Mouse (Mus musculus): ENCODE results near the gene Usp36. TPM values are rescaled to one million over a fixed set of nuclear protein-coding genes. Genes with fewer than 3 reads are reported as not detected.
"Not testable (repeated sequence)": the region's sequence is repeated elsewhere in the genome, so short reads cannot be mapped to it uniquely, and the experiment has no call there.

Usp36 gene
- total RNA-seq (2021) = 10 to 100 TPM; 11.9 to 12.8 TPM
- long read RNA-seq, experiment 1, full-length matches to known transcripts = 1 of 3 reads
- long read RNA-seq, experiment 1, partial matches to known transcripts = 0 of 3 reads
- long read RNA-seq, experiment 1, other reads (novel, unspliced or antisense) = 2 of 3 reads
- long read RNA-seq, experiment 2, partial matches to known transcripts = 1 of 2 reads
- long read RNA-seq, experiment 2, other reads (novel, unspliced or antisense) = 1 of 2 reads

- DNase-seq = peak; percentile 100
Measured at GRCm38 (mm10) chr11:118289999-118290889, at the start of gene Usp36. TSS of gene Usp36 (minus strand) at chr11:118290244.

DNA sequence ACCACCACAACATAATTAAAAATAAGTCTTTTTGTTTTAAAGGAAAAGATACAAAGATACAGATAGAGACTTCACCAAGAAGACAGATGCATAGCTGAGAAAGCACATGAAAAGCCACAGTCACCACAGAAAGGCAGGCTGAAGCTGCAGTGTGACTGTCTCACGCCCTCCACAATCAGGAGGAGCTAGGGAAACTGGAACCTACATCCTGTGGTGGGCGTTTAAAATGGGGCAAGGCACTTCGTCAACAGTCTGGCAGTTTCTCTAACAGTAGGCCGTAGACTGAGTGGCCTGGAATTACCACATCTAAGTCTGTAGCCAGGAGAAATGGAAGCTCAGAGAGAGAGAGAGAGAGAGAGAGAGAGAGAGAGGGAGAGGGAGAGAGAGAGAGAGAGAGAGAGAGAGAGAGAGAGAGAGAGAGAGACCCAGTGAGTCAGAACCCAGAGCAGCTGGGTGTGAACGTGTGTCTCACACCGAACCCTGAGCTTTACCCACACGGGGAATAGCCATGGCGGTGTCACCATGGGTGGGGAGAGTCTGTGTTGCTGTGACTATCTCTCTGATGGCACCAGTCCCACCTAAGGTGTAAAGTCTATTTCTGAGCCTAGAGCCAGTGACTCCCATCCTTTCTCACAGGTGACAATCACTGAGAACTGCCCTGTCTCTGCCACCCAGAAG, 47.6 kb upstream of the Usp36 start:
- DNase-seq = no peak

DNA sequence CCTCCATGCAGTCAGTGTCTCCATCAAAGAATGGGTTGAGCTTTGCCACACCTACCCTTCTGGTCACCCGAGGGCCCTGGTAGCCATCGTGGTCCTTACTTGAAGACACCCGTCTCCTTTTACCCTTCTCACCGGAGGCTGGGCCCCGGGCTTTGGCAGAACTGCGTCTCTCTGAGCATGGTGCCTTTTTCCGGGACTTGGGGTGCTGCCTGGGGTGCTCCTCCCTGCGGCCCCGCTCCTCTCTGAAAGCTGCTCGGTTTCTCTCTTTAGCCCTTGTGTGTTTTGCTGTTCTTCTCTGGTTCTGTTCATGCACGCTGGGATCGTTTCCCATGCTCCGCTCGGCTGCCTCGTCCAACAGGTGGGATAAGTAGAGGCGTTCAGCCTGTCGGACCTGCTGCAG, 43.4 kb upstream of the Usp36 start:
- no peak for DNase-seq

DNA sequence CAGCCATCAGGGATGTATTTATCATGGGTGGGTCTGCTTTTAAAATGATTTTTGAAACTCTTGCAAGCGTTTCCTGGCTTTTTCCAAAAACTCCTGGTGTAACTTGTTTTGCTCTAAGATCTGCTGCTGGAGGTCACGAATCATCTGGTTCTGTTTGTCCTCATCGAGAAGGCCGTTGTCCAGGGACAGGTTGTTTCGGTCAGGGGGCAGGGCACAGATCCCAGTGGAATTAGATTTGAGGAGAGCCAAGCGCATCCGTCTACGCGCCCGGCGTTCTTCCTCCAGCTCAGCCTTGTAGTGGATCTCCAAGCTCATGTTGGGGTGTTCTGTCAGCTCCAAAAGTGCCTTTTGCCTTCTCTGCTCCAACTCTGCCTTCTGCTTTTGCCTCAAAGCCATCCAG, 42.3 kb upstream of the Usp36 start:
- DNase-seq = peak; percentile 77

DNA sequence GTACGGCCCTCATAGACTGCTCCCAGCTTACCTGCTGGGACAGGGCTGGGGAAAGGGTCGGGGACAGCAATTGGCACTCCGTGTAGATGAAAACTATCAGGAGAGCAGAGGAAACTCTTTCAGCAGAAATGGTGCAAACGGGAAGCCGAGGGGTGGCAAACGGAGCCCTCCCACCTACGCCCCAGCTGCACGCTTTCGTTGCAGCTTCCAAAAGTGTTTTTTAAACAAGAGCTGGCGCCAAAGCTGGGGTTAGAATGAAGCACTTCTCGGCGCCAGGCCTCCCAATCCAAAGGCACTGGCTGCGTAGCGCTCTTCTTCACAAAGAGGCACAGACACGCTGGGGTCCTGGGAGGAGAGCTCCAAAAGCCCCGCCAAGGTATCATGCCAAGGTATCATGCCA, 40.7 kb upstream of the Usp36 start:
- no peak for DNase-seq

GRCm38 (mm10) chr11:118330361-118330760, 40.3 kb upstream of the Usp36 start:
- DNase-seq = no peak

- DNase-seq = no peak
Measured at GRCm38 (mm10) chr11:118328947-118329346, 38.9 kb upstream of the Usp36 start.

DNA sequence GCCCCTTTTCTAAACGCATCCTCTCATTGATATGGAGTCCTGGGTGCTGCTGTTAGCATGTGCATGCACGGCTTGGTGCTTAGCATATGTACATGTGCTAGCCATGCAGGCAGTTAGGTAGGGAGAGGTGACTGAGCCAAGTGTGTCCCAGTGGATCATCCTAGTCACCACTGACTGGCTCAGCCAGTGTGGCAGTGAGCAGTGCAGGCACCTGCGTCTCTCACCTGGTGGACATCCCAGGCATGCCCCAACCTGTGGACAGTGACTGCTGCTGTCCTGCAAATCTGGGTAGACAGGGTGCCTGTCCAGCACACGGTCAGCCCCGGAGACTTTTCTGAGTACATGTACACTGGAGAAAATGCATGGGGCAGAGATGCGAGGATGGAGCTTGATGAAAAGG, 38.5 kb upstream of the Usp36 start:
- no peak for DNase-seq

- peak; percentile 86 for DNase-seq
Measured at GRCm38 (mm10) chr11:118326991-118327971, 37.2 kb upstream of the Usp36 start.

DNA sequence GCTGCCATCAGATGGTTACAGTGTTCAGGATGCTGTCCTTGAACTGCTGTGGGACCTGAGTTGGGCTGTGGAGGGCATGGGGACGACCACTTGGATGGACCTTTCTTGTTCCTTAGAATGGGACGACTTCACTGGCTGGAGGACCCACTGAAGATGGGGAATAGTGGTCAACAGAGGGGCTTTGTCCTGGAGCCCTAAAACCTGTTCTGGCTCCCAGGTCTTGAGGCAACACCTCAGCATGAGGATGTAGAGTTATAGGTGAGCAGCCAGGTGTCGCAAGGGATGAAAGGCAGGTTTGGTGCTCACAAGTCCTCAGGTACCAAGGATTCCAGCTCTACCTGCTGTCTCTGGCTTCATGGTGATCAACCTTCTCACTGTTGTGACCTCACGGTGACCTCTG, 36.4 kb upstream of the Usp36 start:
- DNase-seq = no peak

DNA sequence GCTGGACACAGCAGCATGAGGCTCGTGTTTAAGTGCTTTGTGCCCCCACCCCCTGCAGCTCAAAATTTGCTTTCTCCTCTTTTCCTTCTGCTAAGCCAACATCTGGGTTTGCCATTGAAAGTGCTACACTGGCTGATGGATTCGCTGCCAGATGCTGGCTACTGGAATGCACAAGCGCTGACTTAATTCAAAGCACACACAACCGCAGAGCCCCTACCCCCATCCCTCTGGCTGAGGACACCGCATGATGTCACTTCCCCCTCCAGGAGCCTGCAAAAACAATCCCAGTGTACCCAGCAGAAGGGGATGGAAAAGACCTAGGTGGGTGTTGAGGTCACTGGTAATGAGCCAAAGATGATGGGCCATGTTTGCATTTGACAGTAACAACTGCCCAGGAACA, 34.5 kb upstream of the Usp36 start:
- DNase-seq = peak; percentile 71

DNA sequence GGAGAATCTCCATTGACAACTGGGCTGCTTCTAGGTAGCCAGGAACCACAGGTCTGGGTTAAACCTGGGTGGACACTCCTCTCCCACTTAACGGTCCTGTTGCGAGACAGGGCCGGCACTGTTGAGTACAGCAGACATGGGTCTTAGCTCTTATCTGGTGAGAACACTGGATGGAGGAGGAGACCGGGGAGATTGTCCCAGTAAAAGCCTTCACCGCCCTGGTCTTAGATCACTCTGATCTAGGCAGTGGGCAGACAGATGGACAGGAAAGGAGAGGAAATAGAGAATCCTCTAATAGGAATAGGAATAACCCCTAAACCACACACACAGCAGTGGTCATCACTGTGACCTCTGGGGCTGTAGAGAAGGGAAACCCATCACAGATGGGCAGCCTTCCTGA, 33.9 kb upstream of the Usp36 start:
- no peak for DNase-seq

- no peak for DNase-seq
Measured at GRCm38 (mm10) chr11:118322647-118323046, 32.6 kb upstream of the Usp36 start.

GRCm38 (mm10) chr11:118321971-118322370, 31.9 kb upstream of the Usp36 start:
- DNase-seq = no peak

DNA sequence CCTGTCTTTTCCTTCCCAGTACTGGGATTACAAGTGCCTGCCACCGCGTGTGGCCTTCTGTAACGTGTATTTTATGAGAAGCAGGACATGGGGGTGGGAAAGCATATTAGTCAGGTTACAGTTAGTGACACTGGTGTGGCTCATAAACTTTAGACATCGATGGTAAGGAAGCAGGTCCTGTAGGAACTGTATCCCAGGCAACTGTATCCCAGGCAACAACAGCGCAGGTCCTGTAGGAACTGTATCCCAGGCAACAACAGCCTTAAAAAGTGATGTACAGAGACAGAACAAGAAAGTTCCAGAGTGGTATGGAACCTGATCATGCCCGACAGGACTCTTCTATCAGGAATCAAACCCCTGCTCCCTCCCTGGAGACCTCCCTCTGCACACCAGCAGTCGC, 31.5 kb upstream of the Usp36 start:
- DNase-seq = no peak

GRCm38 (mm10) chr11:118318678-118319077, 28.6 kb upstream of the Usp36 start:
- no peak for DNase-seq

GRCm38 (mm10) chr11:118317129-118317528, 27.1 kb upstream of the Usp36 start:
- no peak for DNase-seq

DNA sequence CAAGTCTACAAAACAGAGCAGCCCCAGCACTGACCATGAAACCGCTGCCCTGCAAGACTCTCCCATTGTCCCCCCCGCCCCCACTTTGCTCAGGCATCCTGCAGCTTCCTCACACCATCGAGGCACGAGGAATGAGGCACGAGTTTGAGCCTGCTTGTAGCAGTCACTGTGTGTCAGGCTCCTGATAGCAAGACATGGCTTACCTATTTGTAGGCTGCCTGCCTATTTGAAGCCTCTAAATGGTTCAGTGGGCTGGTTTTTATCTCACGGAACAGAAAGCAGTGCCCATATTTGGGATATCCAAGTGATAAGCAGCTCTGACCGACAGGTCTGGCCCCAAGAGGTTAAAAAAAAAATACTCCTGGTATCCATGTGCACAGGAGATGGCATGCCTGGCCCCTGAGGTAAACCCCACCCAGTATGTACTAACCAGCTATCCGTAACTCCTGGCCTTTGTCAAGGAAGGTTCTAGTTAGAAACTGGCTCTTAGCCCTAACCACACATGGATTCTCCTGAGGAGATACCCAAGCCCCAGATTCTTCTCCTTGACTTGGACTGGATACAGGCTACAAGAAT, 26.3 kb upstream of the Usp36 start:
- DNase-seq = no peak

GRCm38 (mm10) chr11:118312132-118312723, 22.2 kb upstream of the Usp36 start:
- no peak for DNase-seq

DNA sequence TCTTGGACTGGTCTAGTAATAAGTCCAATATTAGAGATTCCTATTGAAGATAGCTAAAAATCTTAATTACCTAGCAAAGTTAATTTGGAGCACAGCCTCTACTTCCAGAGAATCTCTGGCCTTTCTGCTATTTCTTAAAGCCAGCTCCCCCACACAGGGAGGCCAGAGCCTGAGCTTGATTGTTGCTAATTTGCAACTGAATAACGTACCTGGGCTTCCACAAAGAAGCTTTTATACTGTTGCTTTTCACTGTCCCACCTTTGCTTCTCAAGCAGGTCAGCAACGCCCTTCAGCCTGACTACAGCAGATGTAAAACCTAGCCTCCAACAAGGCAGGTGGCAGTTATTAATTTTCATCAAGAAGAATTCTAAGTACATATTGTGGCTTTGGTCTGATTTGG, 17.9 kb upstream of the Usp36 start:
- DNase-seq = not testable (repeated sequence)

- DNase-seq = not testable (repeated sequence)
Measured at GRCm38 (mm10) chr11:118303959-118304358, 13.9 kb upstream of the Usp36 start.

Data from gastrocnemius, postnatal 25 days (tissue).